Mouse (Mus musculus) G1E (cell line): ENCODE results near the gene Tmem132c.

Experiments used
- CTCF ChIP-seq: IDR thresholded peaks from 2 replicates; pipeline ENCODE4 v1.5.1; 2012; ENCODE audit warnings: low read depth, low read length, inconsistent platforms, mixed read lengths
- GATA1 ChIP-seq: IDR thresholded peaks from 2 replicates; pipeline ENCODE4 v1.6.1; 2012; ENCODE audit warnings: borderline replicate concordance, low read length, inconsistent platforms, mixed read lengths

- TF ChIP-seq CTCF (no peak), GATA1 (no peak)
Measured at GRCm38 (mm10) chr5:127612397-127612796, 370.8 kb downstream of the Tmem132c start.
